Mouse (Mus musculus) stomach, postnatal 0 days (tissue): Measurements from ENCODE around the gene Pars2.

Source experiments
- CTCF ChIP-seq: IDR thresholded peaks from 2 replicates; pipeline ENCODE4 v1.5.1; 2016; ENCODE audit warnings: antibody characterized with exemption, low read depth, mild to moderate bottlenecking, moderate library complexity
- EP300 ChIP-seq: optimal IDR thresholded peaks from 2 replicates; pipeline ENCODE3; 2016; ENCODE audit warnings: antibody characterized with exemption

- TF ChIP-seq CTCF (no peak), EP300 (no peak)
These were observed 44.0 kb upstream of the Pars2 start for GRCm38 (mm10) chr4:106606639-106607554.
